In the genomic region with DNA sequence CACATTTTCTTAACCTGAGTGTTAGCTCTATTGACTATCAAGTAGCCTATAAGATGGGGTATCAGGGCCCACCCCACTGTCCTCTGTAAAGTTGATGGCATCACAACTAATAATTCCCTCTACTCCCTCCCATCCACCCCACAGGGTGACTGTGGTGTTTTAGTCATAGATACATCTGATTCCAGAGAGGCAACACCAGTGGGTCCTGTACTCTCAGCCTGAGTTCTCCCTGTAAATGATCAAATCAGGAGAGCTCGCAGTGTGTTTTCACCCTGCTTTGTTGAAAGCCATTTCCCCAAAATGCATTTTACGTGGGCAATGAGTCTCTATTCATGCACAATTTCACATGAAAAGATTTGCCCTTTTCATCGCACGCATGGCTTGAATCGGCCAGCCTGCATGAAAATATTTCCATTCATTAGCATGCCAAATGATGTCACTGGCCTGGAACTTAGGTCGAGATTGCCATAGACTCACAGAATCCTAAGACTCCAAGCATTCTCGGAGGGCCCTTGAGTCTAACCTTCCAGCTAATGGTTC, we compare ENCODE assay signal across 13 mouse cellular contexts.
A peak's percentile ranks its signal among the peaks of the same experiment; 100 is the strongest.
DNase-seq lines count a peak whose midpoint lies in the region; ATAC-seq and TF ChIP-seq lines count a peak whose summit lies in the region.
"Had no signal": no experiment of that assay in that cellular context is flagged by ENCODE, and none has a peak within 500 bp of the region (broad histone marks: within the 10 kb centered on the region; RNA-seq: fewer than 3 reads in every experiment).

No protein-coding gene starts in this region.

- 0 out of 2 replicates have a peak overlapping the region, but pooled peaks have one; percentile 25 for H3K27ac ChIP-seq in hindbrain, embryonic 11.5 days (ENCODE audit: low read depth, low read length)
- no peak overlapping the region for H3K27ac ChIP-seq in hindbrain, embryonic 13.5 days
- H3K27ac ChIP-seq in hindbrain, postnatal 0 days, result no peak overlapping the region
- H3K27ac ChIP-seq in midbrain, embryonic 13.5 days, result no peak overlapping the region
- no peak overlapping the region for H3K27ac ChIP-seq in liver, embryonic 12.5 days
- H3K27ac ChIP-seq: heart, embryonic 15.5 days; kidney, postnatal 0 days; liver, embryonic 15.5 days had no signal

- no peaks in the 10 kb centered on the region for H3K9me3 ChIP-seq in hindbrain, embryonic 11.5 days (ENCODE audit: control insufficient read depth, low read length)
- H3K9me3 ChIP-seq in hindbrain, embryonic 13.5 days, result no peaks in the 10 kb centered on the region
- no peaks in the 10 kb centered on the region for H3K9me3 ChIP-seq in hindbrain, postnatal 0 days (ENCODE audit: low read length)
- H3K9me3 ChIP-seq in midbrain, embryonic 13.5 days, result no peaks in the 10 kb centered on the region
- H3K9me3 ChIP-seq in liver, embryonic 12.5 days (replicated peaks), result no peaks in the 10 kb centered on the region
- H3K9me3 ChIP-seq: heart, embryonic 15.5 days; liver, embryonic 15.5 days had no signal

- ATAC-seq in hindbrain, embryonic 11.5 days (ENCODE audit: low FRiP score), result peak; percentile 73
- no peak for ATAC-seq in hindbrain, embryonic 13.5 days (ENCODE audit: low FRiP score)
- peak; percentile 35; the same call in 1 of the 2 replicates for ATAC-seq in hindbrain, postnatal 0 days
- ATAC-seq in midbrain, embryonic 13.5 days, result 0 out of 2 replicates have a peak, but pooled peaks have one; percentile 50
- ATAC-seq in liver, embryonic 12.5 days, result no peak

- H3K27me3 ChIP-seq in hindbrain, embryonic 11.5 days (ENCODE audit: control insufficient read depth, insufficient read depth, low read length), result no peaks in the 10 kb centered on the region
- H3K27me3 ChIP-seq in hindbrain, embryonic 13.5 days, result no peaks in the 10 kb centered on the region
- H3K27me3 ChIP-seq in hindbrain, postnatal 0 days (ENCODE audit: insufficient read depth, low read length), result no peaks in the 10 kb centered on the region
- H3K27me3 ChIP-seq in midbrain, embryonic 13.5 days, result 0 out of 2 replicates have a peak, but pooled peaks cover 6% of the 10 kb centered on the region
- no peaks in the 10 kb centered on the region for H3K27me3 ChIP-seq in liver, embryonic 12.5 days (replicated peaks)
- H3K27me3 ChIP-seq: CH12.LX; heart, embryonic 15.5 days; liver, embryonic 15.5 days had no signal

- no peak overlapping the region for H3K9ac ChIP-seq in hindbrain, embryonic 11.5 days (ENCODE audit: low read depth, low read length)
- no peak overlapping the region for H3K9ac ChIP-seq in hindbrain, embryonic 13.5 days
- no peak overlapping the region for H3K9ac ChIP-seq in hindbrain, postnatal 0 days (replicated peaks; ENCODE audit: low read length)
- no peak overlapping the region for H3K9ac ChIP-seq in midbrain, embryonic 13.5 days (replicated peaks)
- no peak overlapping the region for H3K9ac ChIP-seq in liver, embryonic 12.5 days
- H3K9ac ChIP-seq: heart, embryonic 15.5 days; liver, embryonic 15.5 days had no signal

- H3K4me1 ChIP-seq in hindbrain, embryonic 11.5 days (replicated peaks; ENCODE audit: control insufficient read depth, insufficient read depth, low read length), result no peaks in the 10 kb centered on the region
- peaks cover 8% of the 10 kb centered on the region for H3K4me1 ChIP-seq in hindbrain, embryonic 13.5 days (replicated peaks)
- no peaks in the 10 kb centered on the region for H3K4me1 ChIP-seq in hindbrain, postnatal 0 days (ENCODE audit: insufficient read depth, low read length)
- peaks cover 28% of the 10 kb centered on the region for H3K4me1 ChIP-seq in midbrain, embryonic 13.5 days (replicated peaks)
- no peaks in the 10 kb centered on the region for H3K4me1 ChIP-seq in liver, embryonic 12.5 days
- H3K4me1 ChIP-seq: heart, embryonic 15.5 days; liver, embryonic 15.5 days had no signal

- TF ChIP-seq CTCF in hindbrain, postnatal 0 days (IDR thresholded peaks at IDR 0.05; ENCODE audit: low read depth), result no peak

- 37% methylated on average over 7 of the region's 7 CpGs for WGBS in hindbrain, embryonic 11.5 days
- WGBS in hindbrain, embryonic 13.5 days, result 21% methylated on average over 7 of the region's 7 CpGs
- 23% methylated on average over 7 of the region's 7 CpGs for WGBS in hindbrain, postnatal 0 days
- 9% methylated on average over 7 of the region's 7 CpGs for WGBS in midbrain, embryonic 13.5 days
- WGBS in liver, embryonic 12.5 days (ENCODE audit: insufficient replicate concordance), result 69% methylated on average over 7 of the region's 7 CpGs

- H3K4me3 ChIP-seq in hindbrain, embryonic 11.5 days (ENCODE audit: low read depth, low read length), result no peak overlapping the region
- no peak overlapping the region for H3K4me3 ChIP-seq in hindbrain, embryonic 13.5 days
- H3K4me3 ChIP-seq in hindbrain, postnatal 0 days (ENCODE audit: low read length), result no peak overlapping the region
- H3K4me3 ChIP-seq in midbrain, embryonic 13.5 days (replicated peaks), result no peak overlapping the region
- H3K4me3 ChIP-seq in liver, embryonic 12.5 days, result no peak overlapping the region
- H3K4me3 ChIP-seq: heart, embryonic 15.5 days; liver, embryonic 15.5 days had no signal

- no peaks in the 10 kb centered on the region for H3K36me3 ChIP-seq in hindbrain, embryonic 11.5 days (ENCODE audit: control insufficient read depth, insufficient read depth, low read length)
- no peaks in the 10 kb centered on the region for H3K36me3 ChIP-seq in hindbrain, embryonic 13.5 days
- H3K36me3 ChIP-seq in hindbrain, postnatal 0 days (ENCODE audit: insufficient read depth, low read length), result no peaks in the 10 kb centered on the region
- H3K36me3 ChIP-seq in midbrain, embryonic 13.5 days, result no peaks in the 10 kb centered on the region
- H3K36me3 ChIP-seq in liver, embryonic 12.5 days, result no peaks in the 10 kb centered on the region
- H3K36me3 ChIP-seq: heart, embryonic 15.5 days; liver, embryonic 15.5 days had no signal

- peak; percentile 17 for DNase-seq in hindbrain, embryonic 11.5 days (ENCODE audit: low spot score)
- peak; percentile 46 for DNase-seq in embryo, embryonic 10.5 days (ENCODE audit: low spot score)
- peak; percentile 48 for DNase-seq in hindbrain, postnatal 0 days (ENCODE audit: low spot score)
- no peak for DNase-seq in T-cell, adult 2 months (ENCODE audit: low spot score)
- DNase-seq: cerebellum, adult 9-10 months; thymus, postnatal 14 days had no signal

- no peak overlapping the region for H3K4me2 ChIP-seq in hindbrain, embryonic 11.5 days (replicated peaks; ENCODE audit: low read depth, low read length)
- H3K4me2 ChIP-seq in hindbrain, embryonic 13.5 days, result no peak overlapping the region
- no peak overlapping the region for H3K4me2 ChIP-seq in hindbrain, postnatal 0 days (ENCODE audit: low read depth, low read length)
- no peak overlapping the region for H3K4me2 ChIP-seq in midbrain, embryonic 13.5 days (replicated peaks)
- H3K4me2 ChIP-seq in liver, embryonic 12.5 days, result no peak overlapping the region
- H3K4me2 ChIP-seq: heart, embryonic 15.5 days; liver, embryonic 15.5 days had no signal

Comparison
In these comparisons a context has a peak if more than half of its experiments do, and no peak if none do; other contexts are left out.
1. ATAC-seq: peak in hindbrain, embryonic 11.5 days (single experiment), hindbrain, postnatal 0 days (single experiment) and midbrain, embryonic 13.5 days (single experiment); none in hindbrain, embryonic 13.5 days (single experiment) and liver, embryonic 12.5 days (single experiment).